Mouse (Mus musculus): ENCODE data around the gene Casp2. TPM values are rescaled to one million over a fixed set of nuclear protein-coding genes. Genes with fewer than 3 reads are reported as not detected.

Casp2 gene
- polyA plus RNA-seq, 1 experiment from 2014 or later = 62.1 TPM

GRCm38 (mm10) chr6:42241311-42242045 is 23.3 kb upstream of the Casp2 start:
- Histone ChIP-seq H3K27ac (ENCODE audit: low read length) (no peak overlapping the region), H3K9me3 (ENCODE audit: control insufficient read depth, low read length) (no peaks in the 10 kb centered on the region), H3K27me3 (replicated peaks; ENCODE audit: control insufficient read depth, insufficient read depth, low read length) (no peaks in the 10 kb centered on the region), H3K4me2 (ENCODE audit: low read length) (no peak overlapping the region), H3K4me3 (replicated peaks; ENCODE audit: low read length) (no peak overlapping the region), H3K9ac (replicated peaks; ENCODE audit: low read depth, low read length) (no peak overlapping the region), H3K36me3 (ENCODE audit: control insufficient read depth, insufficient read depth) (no peaks in the 10 kb centered on the region), H3K4me1 (replicated peaks; ENCODE audit: control insufficient read depth, insufficient read depth, low read length) (0 out of 2 replicates have a peak, but pooled peaks cover 7% of the 10 kb centered on the region)
- no peak for ATAC-seq
- 68% methylated on average over 6 of the region's 6 CpGs for WGBS

- Histone ChIP-seq H3K36me3 (ENCODE audit: control insufficient read depth, insufficient read depth) (no peaks in the 10 kb centered on the region), H3K27me3 (replicated peaks; ENCODE audit: control insufficient read depth, insufficient read depth, low read length) (no peaks in the 10 kb centered on the region), H3K9ac (replicated peaks; ENCODE audit: low read depth, low read length) (peak within 1 kb of the TSS; percentile 47), H3K9me3 (ENCODE audit: control insufficient read depth, low read length) (no peaks in the 10 kb centered on the region), H3K4me1 (replicated peaks; ENCODE audit: control insufficient read depth, insufficient read depth, low read length) (peaks cover 13% of the 10 kb centered on the region; the same call in 1 of the 2 replicates), H3K4me2 (ENCODE audit: low read length) (peak within 1 kb of the TSS; percentile 60), H3K4me3 (replicated peaks; ENCODE audit: low read length) (peak within 1 kb of the TSS; percentile 44), H3K27ac (ENCODE audit: low read length) (no peak within 1 kb of the TSS)
- ATAC-seq = peak; percentile 99
- WGBS = 2% methylated on average over 28 of the region's 28 CpGs
Observed at GRCm38 (mm10) chr6:42245711-42246353, 19.0 kb upstream of the Casp2 start, which contains the start of gene Gstk1. Gstk1 (plus strand) TSS chr6:42245935.

- Histone ChIP-seq H3K4me1 (replicated peaks; ENCODE audit: control insufficient read depth, insufficient read depth, low read length) (peaks cover 12% of the 10 kb centered on the region; the same call in 1 of the 2 replicates), H3K9ac (replicated peaks; ENCODE audit: low read depth, low read length) (no peak overlapping the region), H3K4me2 (ENCODE audit: low read length) (peak overlapping the region; percentile 12; the same call in 1 of the 2 replicates), H3K9me3 (ENCODE audit: control insufficient read depth, low read length) (no peaks in the 10 kb centered on the region), H3K27me3 (replicated peaks; ENCODE audit: control insufficient read depth, insufficient read depth, low read length) (no peaks in the 10 kb centered on the region), H3K27ac (ENCODE audit: low read length) (no peak overlapping the region), H3K4me3 (replicated peaks; ENCODE audit: low read length) (peak overlapping the region; percentile 19; the same call in 1 of the 2 replicates), H3K36me3 (ENCODE audit: control insufficient read depth, insufficient read depth) (no peaks in the 10 kb centered on the region)
- no peak; the same call in 1 of the 2 replicates for ATAC-seq
- 9% methylated on average over 8 of the region's 8 CpGs for WGBS
Observed at GRCm38 (mm10) chr6:42247173-42247572, 17.6 kb upstream of the Casp2 start.

GRCm38 (mm10) chr6:42247981-42248380 is 16.8 kb upstream of the Casp2 start:
- H3K27ac ChIP-seq (ENCODE audit: low read length) = no peak overlapping the region
- peak; percentile 63 for ATAC-seq
- H3K27me3 ChIP-seq (replicated peaks; ENCODE audit: control insufficient read depth, insufficient read depth, low read length) = no peaks in the 10 kb centered on the region
- 57% methylated on average over 1 of the region's 1 CpGs for WGBS
- H3K9me3 ChIP-seq (ENCODE audit: control insufficient read depth, low read length) = no peaks in the 10 kb centered on the region
- no peak overlapping the region for H3K4me2 ChIP-seq (ENCODE audit: low read length)
- H3K36me3 ChIP-seq (ENCODE audit: control insufficient read depth, insufficient read depth) = no peaks in the 10 kb centered on the region
- H3K4me3 ChIP-seq (replicated peaks; ENCODE audit: low read length) = no peak overlapping the region
- H3K4me1 ChIP-seq (replicated peaks; ENCODE audit: control insufficient read depth, insufficient read depth, low read length) = peaks cover 12% of the 10 kb centered on the region; the same call in 1 of the 2 replicates
- H3K9ac ChIP-seq (replicated peaks; ENCODE audit: low read depth, low read length) = no peak overlapping the region

GRCm38 (mm10) chr6:42251791-42252190 is 13.0 kb upstream of the Casp2 start:
- 84% methylated on average over 4 of the region's 4 CpGs for WGBS
- no peak overlapping the region for H3K4me2 ChIP-seq (ENCODE audit: low read length)

GRCm38 (mm10) chr6:42253103-42253502 is 11.7 kb upstream of the Casp2 start:
- no peak overlapping the region for H3K4me2 ChIP-seq (ENCODE audit: low read length)
- H3K4me1 ChIP-seq (replicated peaks; ENCODE audit: control insufficient read depth, insufficient read depth, low read length) = peaks cover 4% of the 10 kb centered on the region; the same call in 1 of the 2 replicates
- H3K9me3 ChIP-seq (ENCODE audit: control insufficient read depth, low read length) = no peaks in the 10 kb centered on the region
- WGBS = 66% methylated on average over 2 of the region's 2 CpGs
- H3K4me3 ChIP-seq (replicated peaks; ENCODE audit: low read length) = no peak overlapping the region
- peak; percentile 56; the same call in 1 of the 2 replicates for ATAC-seq
- H3K27ac ChIP-seq (ENCODE audit: low read length) = no peak overlapping the region
- no peaks in the 10 kb centered on the region for H3K27me3 ChIP-seq (replicated peaks; ENCODE audit: control insufficient read depth, insufficient read depth, low read length)
- H3K9ac ChIP-seq (replicated peaks; ENCODE audit: low read depth, low read length) = no peak overlapping the region
- no peaks in the 10 kb centered on the region for H3K36me3 ChIP-seq (ENCODE audit: control insufficient read depth, insufficient read depth)

More at GRCm38 (mm10) chr6:42251791-42252190, 13.0 kb upstream of the Casp2 start:
- no peaks in the 10 kb centered on the region for H3K9me3 ChIP-seq (ENCODE audit: control insufficient read depth, low read length)
- peaks cover 9% of the 10 kb centered on the region; the same call in 1 of the 2 replicates for H3K4me1 ChIP-seq (replicated peaks; ENCODE audit: control insufficient read depth, insufficient read depth, low read length)
- no peak overlapping the region for H3K4me3 ChIP-seq (replicated peaks; ENCODE audit: low read length)
- no peak for ATAC-seq
- no peaks in the 10 kb centered on the region for H3K36me3 ChIP-seq (ENCODE audit: control insufficient read depth, insufficient read depth)
- no peaks in the 10 kb centered on the region for H3K27me3 ChIP-seq (replicated peaks; ENCODE audit: control insufficient read depth, insufficient read depth, low read length)
- H3K9ac ChIP-seq (replicated peaks; ENCODE audit: low read depth, low read length) = no peak overlapping the region
- no peak overlapping the region for H3K27ac ChIP-seq (ENCODE audit: low read length)

- WGBS = 19% methylated on average over 11 of the region's 11 CpGs
- peak; percentile 80; the same call in 1 of the 2 replicates for ATAC-seq
- Histone ChIP-seq H3K9ac (replicated peaks; ENCODE audit: low read depth, low read length) (no peak overlapping the region), H3K4me2 (ENCODE audit: low read length) (no peak overlapping the region), H3K4me1 (replicated peaks; ENCODE audit: control insufficient read depth, insufficient read depth, low read length) (0 out of 2 replicates have a peak, but pooled peaks cover 2% of the 10 kb centered on the region), H3K27ac (ENCODE audit: low read length) (no peak overlapping the region), H3K9me3 (ENCODE audit: control insufficient read depth, low read length) (no peaks in the 10 kb centered on the region), H3K4me3 (replicated peaks; ENCODE audit: low read length) (no peak overlapping the region), H3K27me3 (replicated peaks; ENCODE audit: control insufficient read depth, insufficient read depth, low read length) (no peaks in the 10 kb centered on the region), H3K36me3 (ENCODE audit: control insufficient read depth, insufficient read depth) (no peaks in the 10 kb centered on the region)
Observed at GRCm38 (mm10) chr6:42257303-42257863, 7.4 kb upstream of the Casp2 start.

- Histone ChIP-seq H3K4me1 (replicated peaks; ENCODE audit: control insufficient read depth, insufficient read depth, low read length) (peaks cover 3% of the 10 kb centered on the region; the same call in 1 of the 2 replicates), H3K4me2 (ENCODE audit: low read length) (no peak overlapping the region), H3K4me3 (replicated peaks; ENCODE audit: low read length) (no peak overlapping the region), H3K27me3 (replicated peaks; ENCODE audit: control insufficient read depth, insufficient read depth, low read length) (no peaks in the 10 kb centered on the region), H3K27ac (ENCODE audit: low read length) (no peak overlapping the region), H3K9ac (replicated peaks; ENCODE audit: low read depth, low read length) (no peak overlapping the region), H3K36me3 (ENCODE audit: control insufficient read depth, insufficient read depth) (no peaks in the 10 kb centered on the region), H3K9me3 (ENCODE audit: control insufficient read depth, low read length) (no peaks in the 10 kb centered on the region)
- WGBS = 79% methylated on average over 6 of the region's 6 CpGs
- ATAC-seq = no peak
Observed at GRCm38 (mm10) chr6:42260430-42260829, 4.4 kb upstream of the Casp2 start.

GRCm38 (mm10) chr6:42261524-42262170 is 3.1 kb upstream of the Casp2 start, which contains the start of gene Tmem139:
Tmem139 (plus strand) TSS chr6:42261970.
- 18% methylated on average over 20 of the region's 20 CpGs for WGBS
- Histone ChIP-seq H3K27ac (ENCODE audit: low read length) (no peak within 1 kb of the TSS), H3K36me3 (ENCODE audit: control insufficient read depth, insufficient read depth) (no peaks in the 10 kb centered on the region), H3K4me3 (replicated peaks; ENCODE audit: low read length) (no peak within 1 kb of the TSS), H3K9me3 (ENCODE audit: control insufficient read depth, low read length) (no peaks in the 10 kb centered on the region), H3K4me1 (replicated peaks; ENCODE audit: control insufficient read depth, insufficient read depth, low read length) (peaks cover 6% of the 10 kb centered on the region), H3K27me3 (replicated peaks; ENCODE audit: control insufficient read depth, insufficient read depth, low read length) (no peaks in the 10 kb centered on the region), H3K4me2 (ENCODE audit: low read length) (no peak within 1 kb of the TSS), H3K9ac (replicated peaks; ENCODE audit: low read depth, low read length) (no peak within 1 kb of the TSS)
- no peak for ATAC-seq

Data from forebrain, embryonic 16.5 days (tissue).